Mouse (Mus musculus): ENCODE results near the gene Trim9.

Gene Trim9

DNA sequence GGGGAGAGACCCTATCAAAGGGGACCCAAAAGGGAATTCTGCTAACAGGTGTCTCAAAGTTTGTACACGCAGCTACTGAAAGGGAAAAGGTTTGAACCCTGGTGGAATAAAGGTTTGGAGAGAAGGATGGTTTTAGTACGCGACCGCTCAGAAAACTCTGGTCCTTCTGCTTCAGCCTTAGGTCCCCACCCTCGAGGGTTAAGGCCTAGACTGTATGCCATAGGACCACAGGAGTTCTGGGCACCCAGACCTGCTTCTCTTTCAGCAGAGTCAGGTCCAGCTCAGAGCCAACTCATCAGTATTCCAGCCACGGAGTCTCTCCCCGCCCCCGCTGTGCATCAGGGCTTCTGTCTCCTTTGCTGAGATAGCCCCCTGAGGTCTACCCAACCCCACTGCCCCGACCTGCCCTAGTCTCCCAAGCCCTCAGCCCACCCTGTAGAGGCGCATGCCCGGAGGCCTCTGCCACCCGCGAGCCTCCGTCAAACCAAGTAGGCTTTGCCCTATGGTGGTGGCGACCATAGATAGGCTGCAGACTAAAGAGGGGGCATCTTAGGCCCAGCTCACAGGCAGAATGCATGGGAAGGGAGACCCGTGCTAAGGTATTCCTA is 1.8 kb downstream of the Trim9 start:
- Histone ChIP-seq H3K4me1 (replicated peaks; ENCODE audit: low read depth, low read length) (peaks cover 21% of the 10 kb centered on the region), H3K27me3 (ENCODE audit: insufficient read depth, low read length) (peaks cover 41% of the 10 kb centered on the region), H3K36me3 (ENCODE audit: insufficient read depth, low read length) (no peaks in the 10 kb centered on the region), H3K9me3 (ENCODE audit: low read length) (no peaks in the 10 kb centered on the region), H3K4me3 (replicated peaks; ENCODE audit: low read length) (peak overlapping the region; percentile 89)
- TF ChIP-seq NANOG (IDR thresholded peaks at IDR 0.05; ENCODE audit: borderline replicate concordance, low read length) (no peak), POU5F1 (IDR thresholded peaks at IDR 0.05; ENCODE audit: borderline replicate concordance, low read length) (no peak), CTCF (conservative IDR thresholded peaks at IDR 0.05; ENCODE audit: low read length) (no peak)

DNA sequence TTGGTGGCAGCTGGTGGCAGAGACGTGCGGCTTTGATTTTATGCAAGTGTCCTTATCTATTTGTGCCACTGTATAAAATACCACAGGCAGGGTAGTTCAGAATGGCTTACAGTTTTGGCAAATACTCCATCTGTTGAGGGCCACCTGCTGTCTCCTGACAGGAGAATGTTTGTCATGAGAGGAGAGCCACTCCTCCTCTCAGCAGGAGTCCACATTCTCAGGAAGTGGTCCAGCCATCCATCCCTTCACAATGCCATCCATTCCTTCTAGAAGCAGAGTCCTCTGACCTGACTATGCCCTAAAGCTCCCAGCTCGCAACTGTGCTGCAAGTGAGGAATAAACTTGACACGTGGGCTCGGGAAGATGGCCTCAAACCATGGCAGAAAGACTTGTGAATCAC is 12.2 kb downstream of the Trim9 start:
- H3K9me3 ChIP-seq (ENCODE audit: low read length), result no peaks in the 10 kb centered on the region
- TF ChIP-seq NANOG (IDR thresholded peaks at IDR 0.05; ENCODE audit: borderline replicate concordance, low read length), result 0 out of 2 replicates have a peak, but pooled peaks have one; percentile 14
- no peak for TF ChIP-seq POU5F1 (IDR thresholded peaks at IDR 0.05; ENCODE audit: borderline replicate concordance, low read length)
- H3K4me1 ChIP-seq (replicated peaks; ENCODE audit: low read depth, low read length), result peaks cover 21% of the 10 kb centered on the region
- peaks cover 7% of the 10 kb centered on the region; the same call in 1 of the 2 replicates for H3K27me3 ChIP-seq (ENCODE audit: insufficient read depth, low read length)
- H3K4me3 ChIP-seq (replicated peaks; ENCODE audit: low read length), result no peak overlapping the region
- no peaks in the 10 kb centered on the region for H3K36me3 ChIP-seq (ENCODE audit: insufficient read depth, low read length)

DNA sequence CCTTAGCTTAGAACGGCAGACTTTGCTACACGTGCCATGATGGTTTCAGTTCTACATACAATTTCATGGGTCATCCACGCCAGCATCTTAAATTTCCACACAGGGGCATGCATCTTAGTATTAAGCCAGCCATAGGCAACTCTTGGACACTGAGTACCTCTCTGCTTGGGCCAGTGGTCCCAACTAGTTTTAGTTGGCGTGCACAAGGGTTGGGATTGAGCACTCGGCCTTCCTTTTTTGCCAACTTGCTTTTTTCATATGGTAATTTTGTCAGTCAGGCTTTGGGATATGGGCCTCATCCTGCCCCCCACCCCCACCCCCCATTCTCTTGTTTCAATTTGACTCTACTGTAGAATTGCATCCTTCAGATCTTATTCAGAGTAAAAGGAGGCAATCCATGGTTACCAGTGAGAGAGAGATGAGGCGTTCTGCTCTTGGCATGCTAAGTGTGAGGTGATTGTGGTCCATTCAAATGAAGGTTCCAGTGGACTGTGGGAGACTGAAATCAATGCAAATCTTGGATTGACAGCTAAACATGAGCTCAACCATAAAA is 14.1 kb downstream of the Trim9 start:
- peaks cover 7% of the 10 kb centered on the region; the same call in 1 of the 2 replicates for H3K27me3 ChIP-seq (ENCODE audit: insufficient read depth, low read length)
- H3K4me3 ChIP-seq (replicated peaks; ENCODE audit: low read length), result no peak overlapping the region
- no peak for TF ChIP-seq NANOG (IDR thresholded peaks at IDR 0.05; ENCODE audit: borderline replicate concordance, low read length)
- H3K9me3 ChIP-seq (ENCODE audit: low read length), result no peaks in the 10 kb centered on the region
- peaks cover 21% of the 10 kb centered on the region for H3K4me1 ChIP-seq (replicated peaks; ENCODE audit: low read depth, low read length)
- no peaks in the 10 kb centered on the region for H3K36me3 ChIP-seq (ENCODE audit: insufficient read depth, low read length)

DNA sequence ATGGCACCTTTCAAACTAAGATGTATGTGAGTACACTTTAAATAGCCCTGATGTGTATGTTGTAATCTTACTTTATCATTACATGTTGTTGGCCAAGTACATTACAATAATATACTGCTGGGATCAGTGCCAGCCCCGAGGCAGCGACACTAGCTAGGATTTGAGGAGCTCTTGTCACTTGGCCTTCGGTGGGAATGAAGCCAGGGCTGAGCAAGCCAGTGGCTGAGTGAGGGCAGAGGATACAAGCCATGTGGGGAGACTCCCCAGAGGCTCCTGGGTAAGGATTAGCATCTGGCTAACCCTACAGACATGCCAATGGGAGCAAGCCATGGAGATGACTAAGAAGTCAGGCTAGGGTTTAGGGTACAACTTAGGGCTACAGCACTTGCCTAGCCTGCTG is 18.4 kb downstream of the Trim9 start:
- no peak for TF ChIP-seq CTCF (conservative IDR thresholded peaks at IDR 0.05; ENCODE audit: low read length)
- no peak for TF ChIP-seq NANOG (IDR thresholded peaks at IDR 0.05; ENCODE audit: borderline replicate concordance, low read length)
- TF ChIP-seq POU5F1 (IDR thresholded peaks at IDR 0.05; ENCODE audit: borderline replicate concordance, low read length), result no peak
- Histone ChIP-seq H3K9me3 (ENCODE audit: low read length) (no peaks in the 10 kb centered on the region), H3K27me3 (ENCODE audit: insufficient read depth, low read length) (peaks cover 5% of the 10 kb centered on the region), H3K4me3 (replicated peaks; ENCODE audit: low read length) (no peak overlapping the region), H3K4me1 (replicated peaks; ENCODE audit: low read depth, low read length) (peaks cover 6% of the 10 kb centered on the region), H3K36me3 (ENCODE audit: insufficient read depth, low read length) (no peaks in the 10 kb centered on the region)

DNA sequence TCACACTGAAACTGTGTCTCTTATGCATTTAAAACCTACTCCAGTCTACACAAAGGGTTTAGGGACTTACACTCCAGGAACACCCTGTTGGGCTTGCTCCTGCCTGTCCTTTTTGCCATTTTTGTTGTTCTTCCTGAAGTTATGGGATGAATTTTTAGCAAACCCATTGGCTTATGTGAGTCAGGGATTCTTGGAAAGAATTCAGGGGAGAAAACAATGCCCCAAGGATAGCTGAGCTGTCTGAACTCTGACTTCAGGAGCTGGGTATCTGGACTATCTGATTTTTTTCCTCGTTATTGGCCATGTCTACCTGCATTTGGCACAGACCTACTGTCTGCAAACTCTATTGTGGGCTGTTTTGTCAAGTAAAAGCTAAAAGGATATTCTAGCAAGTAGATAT is 20.5 kb downstream of the Trim9 start:
- Histone ChIP-seq H3K36me3 (ENCODE audit: insufficient read depth, low read length) (no peaks in the 10 kb centered on the region), H3K4me3 (replicated peaks; ENCODE audit: low read length) (no peak overlapping the region), H3K9me3 (ENCODE audit: low read length) (no peaks in the 10 kb centered on the region), H3K27me3 (ENCODE audit: insufficient read depth, low read length) (peaks cover 5% of the 10 kb centered on the region), H3K4me1 (replicated peaks; ENCODE audit: low read depth, low read length) (no peaks in the 10 kb centered on the region)
- TF ChIP-seq NANOG (IDR thresholded peaks at IDR 0.05; ENCODE audit: borderline replicate concordance, low read length) (no peak), POU5F1 (IDR thresholded peaks at IDR 0.05; ENCODE audit: borderline replicate concordance, low read length) (no peak)

DNA sequence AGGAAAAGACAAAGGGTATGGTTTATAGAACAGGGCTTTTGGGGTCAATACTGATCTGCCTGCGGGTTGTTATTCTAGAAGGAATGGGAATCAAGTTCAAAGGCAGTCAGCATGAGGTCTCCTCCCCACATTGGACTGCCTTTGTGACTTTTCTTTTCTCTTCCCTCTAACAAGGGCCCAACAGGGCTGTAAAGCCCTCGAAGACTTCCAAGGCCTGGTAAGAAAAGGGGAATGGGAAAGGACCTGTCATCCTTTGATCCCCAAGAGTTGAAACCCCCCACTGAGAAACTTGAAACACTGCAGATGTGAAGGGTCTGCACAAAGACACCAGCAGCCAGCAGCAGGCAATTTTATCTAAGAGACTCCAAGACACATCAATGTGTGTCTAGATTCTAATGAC is 21.0 kb downstream of the Trim9 start:
- H3K4me1 ChIP-seq (replicated peaks; ENCODE audit: low read depth, low read length), result no peaks in the 10 kb centered on the region
- no peaks in the 10 kb centered on the region for H3K36me3 ChIP-seq (ENCODE audit: insufficient read depth, low read length)
- TF ChIP-seq CTCF (conservative IDR thresholded peaks at IDR 0.05; ENCODE audit: low read length) (no peak), NANOG (IDR thresholded peaks at IDR 0.05; ENCODE audit: borderline replicate concordance, low read length) (no peak), POU5F1 (IDR thresholded peaks at IDR 0.05; ENCODE audit: borderline replicate concordance, low read length) (no peak)
- no peaks in the 10 kb centered on the region for H3K9me3 ChIP-seq (ENCODE audit: low read length)
- no peak overlapping the region for H3K4me3 ChIP-seq (replicated peaks; ENCODE audit: low read length)
- peaks cover 4% of the 10 kb centered on the region for H3K27me3 ChIP-seq (ENCODE audit: insufficient read depth, low read length)

DNA sequence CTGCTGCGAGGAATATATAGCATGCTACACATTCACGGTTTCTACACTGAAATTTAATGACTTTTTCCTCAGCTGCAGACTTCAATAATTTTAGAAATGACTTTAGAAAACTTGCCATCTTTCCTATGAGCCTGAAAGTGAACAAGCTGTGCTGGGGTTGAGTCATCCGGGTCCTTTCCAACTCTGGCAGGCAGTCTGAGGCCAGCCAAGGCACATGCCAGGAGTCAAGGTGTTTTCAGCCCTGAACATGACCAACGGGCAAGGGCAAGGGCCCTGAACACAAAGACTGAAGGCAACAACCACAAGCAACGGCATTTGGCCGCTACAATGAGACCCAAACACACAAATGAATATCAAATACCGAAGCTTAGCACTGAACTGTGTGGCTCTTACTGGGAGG is 21.6 kb downstream of the Trim9 start:
- no peaks in the 10 kb centered on the region for H3K36me3 ChIP-seq (ENCODE audit: insufficient read depth, low read length)
- H3K4me1 ChIP-seq (replicated peaks; ENCODE audit: low read depth, low read length), result no peaks in the 10 kb centered on the region
- TF ChIP-seq NANOG (IDR thresholded peaks at IDR 0.05; ENCODE audit: borderline replicate concordance, low read length) (no peak), CTCF (conservative IDR thresholded peaks at IDR 0.05; ENCODE audit: low read length) (no peak), POU5F1 (IDR thresholded peaks at IDR 0.05; ENCODE audit: borderline replicate concordance, low read length) (no peak)
- H3K4me3 ChIP-seq (replicated peaks; ENCODE audit: low read length), result no peak overlapping the region
- no peaks in the 10 kb centered on the region; the same call in 1 of the 2 replicates for H3K27me3 ChIP-seq (ENCODE audit: insufficient read depth, low read length)
- no peaks in the 10 kb centered on the region for H3K9me3 ChIP-seq (ENCODE audit: low read length)

DNA sequence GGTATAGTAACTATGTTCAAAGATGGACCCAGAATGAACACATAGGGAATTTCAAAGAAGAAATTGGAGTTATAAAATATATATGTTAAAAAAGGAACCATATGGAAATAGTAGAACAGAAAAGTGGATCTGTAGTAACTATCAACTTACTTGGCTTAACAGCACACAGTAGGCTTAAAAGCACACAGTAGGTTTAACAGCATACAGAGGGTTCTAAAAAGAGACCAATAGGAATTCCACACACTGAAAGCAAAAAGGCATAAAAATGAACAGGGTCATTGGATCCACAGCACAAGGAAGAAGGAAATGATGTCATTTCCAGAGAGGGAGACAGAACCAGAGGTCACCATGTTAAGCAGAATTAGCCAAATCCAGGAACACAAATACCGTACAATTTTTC is 24.6 kb downstream of the Trim9 start:
- Histone ChIP-seq H3K4me1 (replicated peaks; ENCODE audit: low read depth, low read length) (no peaks in the 10 kb centered on the region), H3K27me3 (ENCODE audit: insufficient read depth, low read length) (no peaks in the 10 kb centered on the region; the same call in 1 of the 2 replicates), H3K4me3 (replicated peaks; ENCODE audit: low read length) (no peak overlapping the region), H3K9me3 (ENCODE audit: low read length) (no peaks in the 10 kb centered on the region), H3K36me3 (ENCODE audit: insufficient read depth, low read length) (no peaks in the 10 kb centered on the region)
- TF ChIP-seq POU5F1 (IDR thresholded peaks at IDR 0.05; ENCODE audit: borderline replicate concordance, low read length) (no peak), CTCF (conservative IDR thresholded peaks at IDR 0.05; ENCODE audit: low read length) (no peak), NANOG (IDR thresholded peaks at IDR 0.05; ENCODE audit: borderline replicate concordance, low read length) (no peak)

DNA sequence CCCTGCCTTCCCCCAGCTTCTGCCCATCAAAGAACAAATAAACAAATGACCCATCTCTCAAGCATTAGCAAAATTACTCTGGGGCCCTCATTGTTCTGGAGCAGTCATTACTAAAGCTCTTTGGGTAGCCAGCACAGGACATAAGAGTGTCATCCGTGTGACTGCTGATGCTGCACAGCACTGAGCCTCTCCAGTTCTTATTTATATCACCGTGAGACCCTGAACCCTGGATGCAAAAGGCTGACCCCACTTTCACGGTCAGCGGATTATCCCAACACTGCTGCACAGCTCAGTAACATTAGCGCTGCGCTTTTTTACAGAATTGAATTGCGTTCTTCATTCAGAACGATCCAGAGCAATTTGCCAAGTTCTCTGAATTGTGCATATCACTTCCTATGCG is 31.3 kb downstream of the Trim9 start:
- TF ChIP-seq NANOG (IDR thresholded peaks at IDR 0.05; ENCODE audit: borderline replicate concordance, low read length) (no peak), CTCF (conservative IDR thresholded peaks at IDR 0.05; ENCODE audit: low read length) (no peak), POU5F1 (IDR thresholded peaks at IDR 0.05; ENCODE audit: borderline replicate concordance, low read length) (no peak)
- H3K36me3 ChIP-seq (ENCODE audit: insufficient read depth, low read length), result no peaks in the 10 kb centered on the region
- no peaks in the 10 kb centered on the region for H3K4me1 ChIP-seq (replicated peaks; ENCODE audit: low read depth, low read length)
- no peak overlapping the region for H3K4me3 ChIP-seq (replicated peaks; ENCODE audit: low read length)
- no peaks in the 10 kb centered on the region for H3K9me3 ChIP-seq (ENCODE audit: low read length)
- no peaks in the 10 kb centered on the region for H3K27me3 ChIP-seq (ENCODE audit: insufficient read depth, low read length)
